Mouse (Mus musculus) lung, embryonic 16.5 days (tissue): ENCODE data around the gene Ccdc148. TPM values are rescaled to one million over a fixed set of nuclear protein-coding genes. Genes with fewer than 3 reads are reported as not detected.

Experiments used
- ATAC-seq: fragments of 200-750 bp; cut with Nextera tagmentation; 2 replicates; pipeline ENCODE4 v1.8.0; 2017; ENCODE audit warnings: low read depth, mild to moderate bottlenecking, moderate library complexity
- H3K27ac ChIP-seq: fragments of 300-500 bp; sonication (generic); 2 replicates; pipeline ENCODE4 v1.5.1; 2014; ENCODE audit warnings: mild to moderate bottlenecking, control low read depth, low read length
- H3K27me3 ChIP-seq: fragments of 300-500 bp; sonication (generic); 2 replicates; pipeline ENCODE4 v1.6.1; 2014; ENCODE audit warnings: low read depth, low read length, mixed read lengths; ENCODE audit not compliant: control insufficient read depth, insufficient read depth
- H3K36me3 ChIP-seq: fragments of 300-500 bp; sonication (generic); 2 replicates; pipeline ENCODE4 v1.6.1; 2014; ENCODE audit warnings: low read length; ENCODE audit not compliant: control insufficient read depth, insufficient read depth
- H3K4me1 ChIP-seq: fragments of 300-500 bp; sonication (generic); replicated peaks from 2 replicates; pipeline ENCODE4 v1.6.1; 2014; ENCODE audit warnings: low read length, mixed read lengths; ENCODE audit not compliant: control insufficient read depth, insufficient read depth
- H3K4me2 ChIP-seq: fragments of 300-500 bp; sonication (generic); 2 replicates; pipeline ENCODE4 v1.6.1; 2014; ENCODE audit warnings: low read depth, low read length, control low read depth
- H3K4me3 ChIP-seq: fragments of 300-500 bp; sonication (generic); 2 replicates; pipeline ENCODE4 v1.5.1; 2014; ENCODE audit warnings: mild to moderate bottlenecking, low read length, control low read depth
- H3K9ac ChIP-seq: fragments of 300-500 bp; sonication (generic); 2 replicates; pipeline ENCODE4 v1.6.1; 2014; ENCODE audit warnings: low read length, control low read depth
- H3K9me3 ChIP-seq: fragments of 300-500 bp; sonication (generic); 2 replicates; pipeline ENCODE4 v1.6.1; 2016; ENCODE audit warnings: low read length; ENCODE audit not compliant: control insufficient read depth
- WGBS: fragments of 180-500 bp; shearing (Covaris S2); extraction: QIAGEN DNeasy Blood & Tissue Kit; methylation state at CpG from one replicate; pipeline ENCODE4 v1.1.7; 2014; 5-methylcytosine and 5-hydroxymethylcytosine counted together
- polyA plus RNA-seq: library from polyadenylated mRNA; unstranded; fragments of >200 nt; fragmentation: Nextera tagmentation; extraction: Ambion mirVana; gene quantifications from 2 replicates; pipeline ENCODE4 v1.2.1, GENCODE M21; 2015

Gene Ccdc148
- polyA plus RNA-seq, 1 experiment from 2014 or later, result 2.1 TPM

- no peak for ATAC-seq
- no peaks in the 10 kb centered on the region for H3K27me3 ChIP-seq
- peaks cover 4% of the 10 kb centered on the region; the same call in 1 of the 2 replicates for H3K4me1 ChIP-seq
- H3K4me2 ChIP-seq, result no peak overlapping the region
- H3K4me3 ChIP-seq, result no peak overlapping the region
- no peak overlapping the region for H3K27ac ChIP-seq
- no peak overlapping the region for H3K9ac ChIP-seq
- no peaks in the 10 kb centered on the region for H3K9me3 ChIP-seq
- no peaks in the 10 kb centered on the region for H3K36me3 ChIP-seq
Observed at GRCm38 (mm10) chr2:59155428-59155827, 5.1 kb downstream of the Ccdc148 start.

- Histone ChIP-seq H3K4me2 (no peak overlapping the region), H3K9me3 (no peaks in the 10 kb centered on the region), H3K27me3 (no peaks in the 10 kb centered on the region), H3K27ac (no peak overlapping the region), H3K9ac (no peak overlapping the region), H3K4me3 (no peak overlapping the region), H3K4me1 (no peaks in the 10 kb centered on the region), H3K36me3 (no peaks in the 10 kb centered on the region)
- WGBS, result 86% methylated on average over 8 of the region's 8 CpGs
- no peak for ATAC-seq
Observed at GRCm38 (mm10) chr2:59131044-59131443, 29.4 kb downstream of the Ccdc148 start.

DNA sequence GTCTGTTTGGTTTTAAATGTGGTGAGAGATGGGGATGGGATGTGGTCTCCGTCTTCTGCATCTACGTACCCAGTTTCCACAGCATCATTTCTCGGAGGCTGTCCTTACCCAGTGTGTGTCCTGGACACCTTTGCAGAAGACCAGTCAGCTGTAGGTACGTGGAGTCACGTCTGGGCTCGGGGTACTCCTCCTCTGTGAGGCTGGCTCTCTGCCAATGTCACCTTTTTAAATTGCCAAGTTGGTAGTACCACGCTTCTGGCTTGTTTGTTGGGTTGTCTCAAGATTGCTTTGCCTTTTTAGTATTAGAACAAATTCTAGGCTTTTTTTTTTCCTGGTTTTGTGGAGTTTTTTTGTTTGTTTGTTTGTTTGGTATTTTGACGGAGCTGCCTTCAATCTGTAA, 30.7 kb downstream of the Ccdc148 start:
- H3K9me3 ChIP-seq, result no peaks in the 10 kb centered on the region
- no peak for ATAC-seq

DNA sequence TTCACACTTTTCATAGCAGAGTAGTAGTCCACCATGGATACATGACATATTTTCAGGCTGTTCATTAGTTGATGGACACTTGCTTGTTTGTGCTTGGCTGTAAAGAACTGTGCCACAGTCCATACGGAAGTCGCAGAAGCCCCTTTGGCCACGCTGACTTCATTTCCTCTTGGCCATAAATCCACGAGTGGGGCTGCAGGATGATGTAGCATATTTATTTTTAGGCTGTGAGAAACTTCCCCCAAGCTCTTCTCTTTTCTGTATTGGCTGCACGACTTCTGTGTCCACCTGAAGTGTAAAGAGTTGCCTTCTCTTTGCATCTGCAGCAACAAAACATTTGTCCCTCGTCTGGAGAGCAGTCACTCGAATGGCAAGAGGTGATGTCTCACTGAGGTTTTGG, 31.5 kb downstream of the Ccdc148 start:
- no peak for ATAC-seq
- H3K4me2 ChIP-seq, result no peak overlapping the region
- H3K27me3 ChIP-seq, result no peaks in the 10 kb centered on the region
- no peaks in the 10 kb centered on the region for H3K4me1 ChIP-seq
- H3K9ac ChIP-seq, result no peak overlapping the region
- no peaks in the 10 kb centered on the region for H3K9me3 ChIP-seq
- 65% methylated on average over 7 of the region's 7 CpGs for WGBS
- no peak overlapping the region for H3K27ac ChIP-seq
- no peaks in the 10 kb centered on the region for H3K36me3 ChIP-seq
- H3K4me3 ChIP-seq, result no peak overlapping the region

More for the DNA sequence above, 30.7 kb downstream of the Ccdc148 start:
- Histone ChIP-seq H3K27me3 (no peaks in the 10 kb centered on the region), H3K4me3 (no peak overlapping the region), H3K27ac (no peak overlapping the region), H3K4me2 (no peak overlapping the region), H3K9ac (no peak overlapping the region), H3K36me3 (no peaks in the 10 kb centered on the region), H3K4me1 (no peaks in the 10 kb centered on the region)
- WGBS, result 61% methylated on average over 8 of the region's 8 CpGs

DNA sequence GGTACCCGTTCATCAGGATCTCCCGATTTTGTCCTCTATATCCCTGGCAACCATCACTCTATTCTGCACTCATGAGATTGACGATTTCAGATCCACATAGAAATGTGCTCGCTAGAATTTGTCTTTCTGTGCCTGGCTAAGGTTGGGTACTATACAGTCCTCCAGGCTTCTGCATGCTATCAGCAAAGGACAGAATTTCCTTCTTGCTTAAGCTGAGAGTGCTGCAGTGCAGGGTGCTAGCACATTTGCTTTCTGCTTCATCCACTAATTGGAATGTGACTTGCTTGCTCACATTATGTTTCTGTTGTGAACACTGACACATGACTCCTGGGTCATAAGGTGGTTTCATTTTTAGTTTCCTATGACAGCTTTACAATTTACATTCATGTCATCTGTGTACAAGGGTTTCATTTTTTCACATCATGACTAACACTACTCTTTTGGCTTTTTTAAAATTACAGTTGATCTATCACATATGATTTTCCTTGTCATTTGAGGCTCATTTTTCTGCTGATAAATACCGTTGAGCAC, 104.8 kb downstream of the Ccdc148 start:
- Histone ChIP-seq H3K9me3 (no peaks in the 10 kb centered on the region), H3K36me3 (no peaks in the 10 kb centered on the region), H3K4me2 (no peak overlapping the region), H3K9ac (no peak overlapping the region), H3K27me3 (no peaks in the 10 kb centered on the region), H3K4me3 (no peak overlapping the region), H3K27ac (no peak overlapping the region), H3K4me1 (no peaks in the 10 kb centered on the region)
- ATAC-seq, result no peak
- WGBS, result 67% methylated on average over 5 of the region's 5 CpGs

DNA sequence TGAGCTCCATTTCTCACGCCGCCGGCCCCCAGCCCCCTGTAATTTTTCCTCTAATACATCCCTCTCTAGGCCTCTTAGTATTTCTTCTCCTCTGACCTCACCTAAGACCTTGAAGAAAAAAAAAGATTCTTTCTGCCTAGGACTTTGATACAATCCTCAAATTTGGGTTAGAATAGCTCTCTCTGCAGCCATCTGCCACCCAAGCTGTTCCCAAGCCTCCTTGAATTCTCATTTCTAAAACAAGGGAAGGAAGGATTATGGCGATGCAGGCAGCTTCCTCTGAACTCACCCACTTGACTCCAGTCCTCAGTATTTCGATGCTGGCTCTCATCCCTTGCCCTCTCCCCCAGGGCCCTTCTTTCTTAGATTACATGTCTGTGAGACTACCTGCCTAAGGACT, 106.1 kb downstream of the Ccdc148 start:
- 69% methylated on average over 5 of the region's 5 CpGs for WGBS
- no peak for ATAC-seq
- Histone ChIP-seq H3K4me1 (no peaks in the 10 kb centered on the region), H3K9me3 (no peaks in the 10 kb centered on the region), H3K9ac (no peak overlapping the region), H3K27me3 (no peaks in the 10 kb centered on the region), H3K27ac (no peak overlapping the region), H3K4me2 (no peak overlapping the region), H3K36me3 (no peaks in the 10 kb centered on the region), H3K4me3 (no peak overlapping the region)

GRCm38 (mm10) chr2:59053461-59054039, 106.9 kb downstream of the Ccdc148 start:
- ATAC-seq, result no peak

DNA sequence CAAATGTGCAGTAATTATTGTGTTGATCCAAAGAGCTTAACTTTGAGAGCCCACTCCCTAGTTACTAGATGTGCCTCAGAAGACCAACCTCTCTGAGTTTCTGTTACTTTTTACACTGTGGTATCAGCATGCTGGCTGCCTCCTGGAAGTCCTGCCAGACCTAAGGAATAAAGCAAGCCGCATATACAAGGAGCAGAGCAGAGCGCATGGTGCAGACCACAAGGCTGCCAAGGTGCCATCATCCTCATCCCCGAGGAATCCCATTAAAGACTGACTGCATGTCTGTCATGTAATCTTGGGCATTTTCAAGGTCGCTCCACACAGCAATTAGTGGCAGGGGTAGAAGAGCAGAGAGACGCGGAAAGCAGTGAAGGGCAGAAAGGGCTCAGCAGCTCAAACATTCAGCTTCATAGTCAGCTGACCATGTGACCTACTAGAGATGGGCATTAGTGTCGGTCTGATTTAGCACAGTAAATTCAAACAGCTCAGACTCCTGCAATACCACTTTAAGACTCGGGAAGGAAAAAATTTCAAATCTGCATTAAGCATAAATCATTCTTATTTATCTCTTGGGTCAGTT, 110.1 kb downstream of the Ccdc148 start:
- H3K27ac ChIP-seq, result no peak overlapping the region
- no peaks in the 10 kb centered on the region for H3K4me1 ChIP-seq
- H3K36me3 ChIP-seq, result no peaks in the 10 kb centered on the region
- H3K27me3 ChIP-seq, result no peaks in the 10 kb centered on the region
- H3K9me3 ChIP-seq, result no peaks in the 10 kb centered on the region
- ATAC-seq, result no peak
- H3K4me2 ChIP-seq, result no peak overlapping the region
- no peak overlapping the region for H3K4me3 ChIP-seq
- WGBS, result 72% methylated on average over 8 of the region's 8 CpGs
- no peak overlapping the region for H3K9ac ChIP-seq

More at GRCm38 (mm10) chr2:59053461-59054039, 106.9 kb downstream of the Ccdc148 start:
- H3K4me1 ChIP-seq, result no peaks in the 10 kb centered on the region
- no peak overlapping the region for H3K9ac ChIP-seq
- H3K4me2 ChIP-seq, result no peak overlapping the region
- H3K27ac ChIP-seq, result no peak overlapping the region
- no peaks in the 10 kb centered on the region for H3K36me3 ChIP-seq
- H3K9me3 ChIP-seq, result no peaks in the 10 kb centered on the region
- H3K27me3 ChIP-seq, result no peaks in the 10 kb centered on the region
- no peak overlapping the region for H3K4me3 ChIP-seq
- WGBS, result 62% methylated on average over 7 of the region's 7 CpGs

- ATAC-seq, result no peak
- Histone ChIP-seq H3K4me3 (no peak overlapping the region), H3K9ac (no peak overlapping the region), H3K9me3 (no peaks in the 10 kb centered on the region), H3K36me3 (no peaks in the 10 kb centered on the region), H3K4me2 (no peak overlapping the region), H3K27ac (no peak overlapping the region), H3K27me3 (no peaks in the 10 kb centered on the region), H3K4me1 (no peaks in the 10 kb centered on the region)
- WGBS, result 48% methylated on average over 4 of the region's 4 CpGs
Observed at GRCm38 (mm10) chr2:59049686-59050085, 110.8 kb downstream of the Ccdc148 start.
